Mouse (Mus musculus): ENCODE results near the gene Scai.

DNA sequence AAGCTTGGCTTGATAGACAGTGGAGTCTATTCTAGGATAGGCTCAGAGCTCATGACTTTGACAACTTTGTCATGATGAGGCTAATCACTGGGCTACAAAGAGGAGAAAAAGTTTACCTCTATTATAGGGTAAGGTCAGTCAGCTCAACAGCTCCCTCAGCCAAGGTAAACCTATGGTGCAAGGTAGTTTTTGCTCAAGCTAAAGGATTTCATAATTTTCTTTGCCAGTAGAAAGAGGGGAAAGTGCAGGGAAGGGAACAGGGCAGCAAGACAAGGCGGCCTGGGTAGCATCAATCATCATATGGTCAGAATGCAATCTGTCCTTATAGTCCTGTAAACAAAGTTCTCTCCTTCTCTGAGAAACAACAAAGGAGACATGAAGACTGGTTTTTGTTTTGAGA lies 150.3 kb downstream of the Scai start:
- no peak for TF ChIP-seq POU5F1 (IDR thresholded peaks at IDR 0.05; ENCODE audit: borderline replicate concordance, low read length)
- no peak for TF ChIP-seq CTCF (conservative IDR thresholded peaks at IDR 0.05; ENCODE audit: low read length)
- TF ChIP-seq NANOG (IDR thresholded peaks at IDR 0.05; ENCODE audit: borderline replicate concordance, low read length): no peak
